Mouse (Mus musculus): ENCODE data around the gene P2ry10.

Gene P2ry10

DNA sequence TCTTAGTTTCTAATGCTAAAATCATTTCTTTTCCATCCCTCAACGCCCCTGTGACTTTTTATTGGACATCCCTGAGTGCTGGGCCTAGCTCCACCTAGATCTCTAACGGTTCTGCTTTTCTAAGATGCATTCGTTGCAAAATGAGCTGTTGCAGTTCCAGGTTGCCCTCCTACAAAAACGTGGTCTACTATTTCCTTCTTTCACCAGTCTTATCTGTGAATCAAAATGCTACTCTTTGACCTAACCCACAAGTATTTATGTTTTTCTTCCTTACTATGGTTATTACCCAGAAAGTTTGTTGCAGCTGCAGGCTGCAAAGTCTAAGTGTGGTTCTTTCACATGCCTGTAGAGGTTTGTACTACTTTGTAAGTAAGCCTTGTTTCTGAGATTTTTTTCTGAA, at the start of gene P2ry10:
Gene P2ry10 (plus strand): TSS at position 316 of the 400 bp plus-strand sequence.
- no peak for DNase-seq (ENCODE audit: low spot score)

DNA sequence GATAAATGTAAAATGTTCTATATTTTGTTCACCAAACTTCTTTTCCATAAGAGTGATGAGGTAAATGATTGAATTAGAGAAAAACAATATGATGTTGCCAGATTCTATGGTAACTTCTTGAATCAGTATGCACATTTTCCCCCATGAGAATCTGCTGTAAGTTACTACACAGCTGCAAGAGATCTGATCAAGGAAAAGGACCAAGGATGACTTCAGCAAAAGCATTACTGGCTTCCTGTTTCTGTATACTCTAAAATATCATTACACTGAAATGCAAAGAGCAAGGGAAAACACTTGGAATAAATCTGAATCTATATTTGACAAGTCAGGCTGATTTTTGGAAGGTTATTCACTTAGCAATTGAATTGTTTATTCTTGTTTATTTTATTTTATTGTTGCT, 49.1 kb upstream of the P2ry10 start:
- DNase-seq (ENCODE audit: low spot score) = no peak

DNA sequence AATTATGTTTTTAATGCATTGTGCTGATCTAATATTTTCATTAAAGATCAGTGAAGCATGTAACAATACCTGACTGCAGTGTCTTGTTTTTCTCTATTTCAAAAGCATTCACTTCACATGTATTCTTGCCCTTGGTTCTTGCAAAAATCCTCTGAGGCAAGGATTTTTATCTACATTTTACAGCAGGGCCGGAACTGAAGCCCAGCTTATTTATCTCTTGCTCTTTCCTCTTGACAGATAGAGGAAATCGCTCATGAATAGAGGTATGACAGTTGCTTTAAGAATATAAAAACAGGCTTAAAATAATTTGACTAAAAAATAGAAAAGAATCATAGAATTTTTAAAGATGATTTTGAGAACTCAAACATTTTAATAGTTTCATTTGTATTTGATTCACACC, 48.7 kb upstream of the P2ry10 start:
- DNase-seq (ENCODE audit: low spot score) = no peak

DNA sequence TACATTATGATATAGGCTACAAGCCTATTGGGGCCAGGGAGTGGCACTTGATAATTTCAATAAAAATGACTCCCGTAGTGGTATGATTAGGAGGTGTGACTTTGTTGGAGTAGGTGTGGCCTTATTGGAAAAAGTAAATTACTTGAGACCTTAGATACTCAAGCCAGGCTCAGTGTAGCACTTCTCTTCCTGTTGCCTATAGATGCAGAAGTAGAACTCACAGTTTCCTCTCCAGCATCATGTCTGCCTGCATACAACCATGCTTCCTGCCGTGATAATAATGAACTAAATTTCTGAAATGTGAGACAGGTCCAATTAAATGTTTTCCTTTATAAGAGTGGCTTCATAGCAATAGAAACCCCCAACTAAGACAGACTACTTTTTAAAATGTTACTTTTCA, 45.9 kb upstream of the P2ry10 start:
- DNase-seq (ENCODE audit: low spot score) = no peak

DNA sequence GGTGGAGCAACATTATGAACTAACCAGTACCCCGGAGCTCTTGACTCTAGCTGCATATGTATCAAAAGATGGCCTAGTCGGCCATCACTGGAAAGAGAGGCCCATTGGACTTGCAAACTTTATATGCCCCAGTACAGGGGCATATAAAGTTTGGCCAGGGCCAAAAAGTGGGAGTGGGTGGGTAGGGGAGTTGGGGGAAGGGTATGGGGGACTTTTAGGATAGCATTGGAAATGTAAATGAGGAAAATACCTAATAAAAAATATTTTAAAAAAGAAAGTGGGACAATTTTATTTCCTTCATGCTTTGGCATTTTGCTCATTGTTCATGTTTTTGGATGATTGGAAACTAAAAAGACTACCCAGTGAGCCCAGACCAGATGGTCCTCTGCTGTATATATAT, 4.9 kb upstream of the P2ry10 start:
- peak; percentile 75 for DNase-seq (ENCODE audit: low spot score)

DNA sequence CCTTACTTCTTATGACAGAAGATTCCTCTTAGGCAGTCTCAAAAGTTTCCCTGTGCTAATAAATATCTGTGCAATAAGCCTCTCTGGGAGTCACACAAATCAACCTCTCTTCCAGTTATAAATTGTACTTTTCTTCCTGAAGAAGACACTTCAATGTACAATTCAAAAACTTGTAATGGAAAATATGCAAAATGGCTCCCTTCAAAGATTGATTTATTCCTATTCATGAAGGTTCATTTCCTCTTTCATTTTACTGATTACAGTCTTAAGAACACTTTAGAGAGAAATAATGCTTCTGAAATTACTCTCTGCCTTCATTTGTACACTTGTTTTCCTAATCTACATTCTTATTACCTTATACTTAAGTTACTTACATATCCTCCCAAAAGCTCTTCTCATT, 4.0 kb upstream of the P2ry10 start:
- DNase-seq (ENCODE audit: low spot score) = no peak

DNA sequence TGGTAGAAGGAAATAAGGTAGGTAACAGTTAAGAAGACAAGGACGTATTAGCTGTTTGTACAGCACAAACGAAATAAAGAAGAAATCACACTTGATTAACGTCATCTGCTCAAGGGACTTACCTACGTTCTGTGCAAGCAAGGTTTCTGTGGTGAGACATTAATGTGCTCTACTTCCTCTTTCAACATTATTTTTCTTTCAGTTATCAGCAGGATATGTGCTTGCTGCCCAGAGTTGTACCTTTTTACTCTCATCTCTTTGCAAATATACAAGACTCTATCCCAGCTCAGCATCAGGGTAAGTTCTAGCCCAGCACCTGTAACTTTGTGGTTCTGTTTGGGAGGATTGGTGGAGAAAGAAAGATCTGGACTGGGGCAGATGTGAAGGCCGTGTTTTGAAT, 839 bp downstream of the P2ry10 start:
- no peak for DNase-seq (ENCODE audit: low spot score)

DNA sequence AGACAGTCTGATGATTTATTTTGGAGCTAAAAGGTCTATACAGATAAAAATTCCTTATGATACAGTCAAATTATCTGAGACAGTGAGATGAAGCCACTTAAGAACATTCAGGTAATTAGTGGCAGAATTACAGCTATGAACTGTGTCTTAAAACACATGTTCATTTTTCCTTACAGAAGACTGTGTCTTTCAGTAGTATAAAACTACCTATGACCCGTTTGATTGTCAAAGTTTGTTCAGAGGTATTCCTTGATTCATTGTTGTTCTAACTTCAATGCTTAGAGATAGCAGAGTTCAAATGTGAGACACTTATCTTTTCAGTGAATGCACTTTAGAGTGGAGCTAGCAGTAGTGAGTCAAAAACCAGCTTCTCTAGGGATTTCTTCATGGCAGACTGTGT, 1.6 kb downstream of the P2ry10 start:
- DNase-seq (ENCODE audit: low spot score) = no peak

DNA sequence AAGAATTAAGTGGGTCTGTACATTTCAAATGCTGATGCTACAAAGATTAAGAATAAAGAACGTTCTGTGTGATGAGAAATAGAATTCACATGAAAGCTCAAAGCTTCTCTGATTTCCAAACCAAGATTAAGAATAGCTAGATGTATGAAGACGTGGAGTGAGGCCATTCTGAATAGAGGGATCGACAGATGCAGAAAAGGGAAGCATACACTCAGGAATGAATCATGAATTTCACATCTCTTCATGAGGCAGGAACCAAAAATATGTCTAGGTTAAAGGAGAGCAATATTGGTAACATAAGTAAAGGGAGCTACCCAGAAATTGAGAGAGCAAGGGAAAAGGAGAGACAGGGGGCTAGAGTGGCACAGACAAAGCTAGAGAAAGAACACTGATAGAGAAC, 7.3 kb downstream of the P2ry10 start:
- no peak for DNase-seq (ENCODE audit: low spot score)

DNA sequence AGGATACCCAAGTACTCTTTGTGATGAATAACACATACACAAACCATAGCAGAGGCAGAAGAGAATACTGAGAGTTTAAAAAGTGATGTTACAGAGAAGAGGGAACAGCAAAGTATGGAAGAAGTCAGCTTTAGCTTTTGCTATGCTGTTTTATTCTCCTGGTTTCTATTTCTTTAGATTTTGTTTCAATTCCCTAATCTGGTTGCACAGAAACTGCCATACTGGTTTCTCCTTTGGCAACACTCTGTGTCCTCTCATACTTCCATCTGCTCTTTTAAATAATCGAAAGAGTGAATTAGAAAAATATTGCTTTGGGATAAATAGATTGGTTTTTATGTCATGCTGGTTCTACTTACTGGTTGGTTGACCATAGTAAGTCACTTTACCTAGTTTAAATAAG, 28.0 kb downstream of the P2ry10 start:
- DNase-seq (ENCODE audit: low spot score) = no peak

DNA sequence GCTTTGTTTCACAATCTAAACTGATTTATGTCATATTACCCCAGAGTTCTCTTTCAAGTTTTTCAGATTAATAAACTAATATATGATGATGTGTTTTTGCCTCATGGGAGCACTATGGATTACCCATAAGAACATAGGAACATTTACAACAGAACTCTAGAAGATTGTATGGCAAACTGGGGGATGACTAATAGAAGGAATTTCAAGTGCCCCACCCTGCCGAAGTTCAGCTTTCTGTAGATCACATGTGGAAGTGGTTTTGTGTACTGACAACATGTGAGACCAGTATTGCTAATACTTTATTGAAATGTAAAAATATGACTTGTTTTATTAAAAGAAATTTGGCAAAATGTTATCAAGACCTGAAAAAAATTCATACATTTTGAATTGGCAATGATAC, 28.7 kb downstream of the P2ry10 start:
- no peak for DNase-seq (ENCODE audit: low spot score)

DNA sequence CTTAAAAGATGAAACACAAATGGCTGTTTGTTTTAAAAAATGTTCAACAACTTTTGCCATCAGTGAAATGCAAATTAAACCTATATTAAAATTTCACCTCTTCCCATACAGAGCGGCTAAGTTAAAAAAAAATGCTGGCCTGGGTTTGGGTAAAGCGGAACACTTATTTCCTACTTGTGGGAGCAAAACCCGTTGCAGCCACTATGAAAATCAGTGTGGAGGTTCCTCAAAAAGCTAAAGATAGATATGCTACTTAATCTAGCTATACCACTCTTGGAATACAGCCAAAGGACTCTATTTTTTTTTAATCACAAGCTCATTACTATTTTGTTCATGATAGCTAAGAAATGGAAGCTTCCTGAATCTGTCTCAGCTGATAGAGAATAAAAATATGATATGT, 54.9 kb downstream of the P2ry10 start:
- DNase-seq (ENCODE audit: low spot score) = no peak

DNA sequence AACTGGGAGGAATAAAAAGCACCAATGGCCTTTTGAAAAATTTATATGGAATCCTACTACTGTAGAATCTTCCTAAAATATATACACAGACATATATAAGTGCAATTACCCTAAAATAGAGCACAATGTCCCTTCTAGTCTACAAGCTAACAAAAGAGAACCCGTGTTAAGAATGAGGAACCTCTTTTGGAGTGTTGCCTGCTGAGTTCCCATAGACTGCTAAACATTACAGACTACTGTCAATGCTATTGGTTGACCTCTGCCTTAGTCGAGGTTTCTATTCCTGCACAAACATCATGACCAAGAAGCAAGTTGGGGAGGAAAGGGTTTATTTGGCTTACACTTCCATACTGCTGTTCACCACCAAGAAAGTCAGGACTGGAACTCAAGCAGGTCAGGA, 55.6 kb downstream of the P2ry10 start:
- DNase-seq (ENCODE audit: low spot score) = no peak

DNA sequence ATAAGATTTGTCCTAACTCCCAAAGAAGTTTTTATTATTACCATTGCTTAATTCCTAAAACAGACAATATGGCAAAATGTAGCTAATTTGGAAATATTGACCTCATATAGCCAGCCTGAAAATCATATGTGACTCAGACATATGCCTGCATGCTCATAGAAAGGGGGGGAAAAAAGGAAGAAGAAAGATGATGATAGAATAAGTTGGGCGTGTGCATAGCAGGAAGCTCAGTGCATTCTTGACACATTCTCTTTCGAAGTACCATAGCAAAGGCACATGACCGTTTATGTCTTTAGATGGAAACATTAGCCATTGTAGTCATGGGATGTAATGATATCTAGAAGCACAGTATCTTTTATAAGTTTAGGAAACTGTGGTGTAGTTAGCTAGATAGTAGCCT, 60.4 kb downstream of the P2ry10 start, which contains the start of gene P2ry10b:
Gene P2ry10b (plus strand): TSS at position 247 of the 400 bp plus-strand sequence.
- DNase-seq (ENCODE audit: low spot score) = no peak

DNA sequence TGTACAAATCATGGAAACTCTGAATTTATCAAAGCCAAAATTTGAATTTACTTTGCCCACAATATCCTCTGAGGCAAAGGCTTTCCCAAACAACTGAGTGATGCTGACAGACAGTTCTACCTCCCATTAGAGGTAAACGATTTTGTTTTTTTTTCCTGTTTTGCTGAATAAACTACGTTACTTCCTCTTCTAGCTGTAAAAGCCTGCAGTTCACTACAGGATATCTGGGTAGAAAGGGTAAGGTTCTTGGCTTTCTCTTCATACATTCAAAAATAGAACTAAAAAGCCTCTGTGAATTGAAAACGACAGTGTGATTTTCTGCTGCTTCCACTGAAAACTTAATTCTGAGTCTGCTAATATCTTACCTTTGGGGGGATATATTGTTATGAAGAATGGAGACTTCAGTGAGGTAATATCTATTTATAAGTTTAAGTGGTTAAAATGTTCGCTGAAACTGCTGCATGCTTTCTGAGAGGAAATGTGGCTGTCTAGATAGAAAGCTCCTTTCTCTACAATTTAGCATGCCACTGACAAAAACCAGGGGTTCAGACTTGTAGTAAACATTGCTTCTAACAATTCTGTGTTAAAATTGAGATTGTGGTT, 61.2 kb downstream of the P2ry10 start:
- no peak for DNase-seq (ENCODE audit: low spot score)

DNA sequence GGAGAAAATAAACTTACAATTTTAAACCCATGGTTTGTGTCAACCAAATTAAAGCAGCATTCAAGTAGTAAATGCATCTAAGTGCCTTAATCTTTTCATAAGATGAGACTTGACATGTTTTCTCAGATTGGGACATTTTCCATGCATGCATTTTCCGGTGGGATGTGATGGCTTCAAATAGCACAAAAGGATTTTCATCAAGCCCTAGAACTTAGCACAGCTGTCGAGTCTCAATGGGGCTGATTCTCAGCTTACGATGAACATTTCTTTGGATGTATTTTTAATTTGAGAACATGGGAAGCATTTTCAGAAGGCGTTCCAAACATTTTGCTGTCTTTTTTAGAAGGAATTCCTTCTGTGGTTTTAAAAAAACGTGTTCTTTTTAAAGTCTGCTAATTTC, 61.7 kb downstream of the P2ry10 start:
- DNase-seq (ENCODE audit: low spot score) = no peak

DNA sequence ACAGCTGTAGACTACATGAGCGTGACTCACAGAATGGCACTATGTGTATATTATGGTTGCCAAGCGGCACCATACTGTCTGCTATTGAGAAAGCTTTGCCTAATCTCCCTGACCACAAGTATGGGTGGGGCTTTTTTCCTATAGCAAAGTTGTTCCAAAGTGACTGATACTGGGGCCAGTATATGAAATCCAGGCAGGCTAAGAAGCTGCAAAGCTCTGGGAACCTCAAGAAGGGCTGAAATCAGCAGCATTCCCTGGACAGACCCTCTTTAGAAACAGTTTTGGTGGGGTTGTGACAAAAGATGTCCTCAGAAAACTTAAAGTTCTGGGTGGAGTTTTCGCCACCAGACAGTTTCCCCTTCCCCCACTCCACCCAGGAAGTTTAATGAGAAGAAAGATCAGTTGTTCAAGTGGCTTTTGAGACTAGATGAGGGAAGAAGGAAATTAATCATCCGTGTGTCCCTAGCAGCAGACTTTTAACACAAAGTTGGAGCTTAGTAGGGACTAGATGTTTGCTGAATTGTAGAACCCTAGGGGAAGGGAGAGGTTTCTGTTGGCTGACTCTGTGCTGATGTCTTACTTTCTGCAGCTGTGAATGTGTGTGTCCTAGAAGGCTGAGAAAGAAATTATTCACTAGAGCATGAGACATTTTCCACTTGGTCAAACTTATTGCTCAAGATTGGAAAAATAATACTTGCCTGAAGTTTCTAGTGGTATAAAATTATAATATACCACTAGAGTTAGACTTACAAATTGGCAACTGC, 62.6 kb downstream of the P2ry10 start:
- no peak for DNase-seq (ENCODE audit: low spot score)
